Mouse (Mus musculus) layer of hippocampus, postnatal 25 days (tissue): ENCODE measurements around the gene Zfhx2. TPM values are rescaled to one million over a fixed set of nuclear protein-coding genes. Genes with fewer than 3 reads are reported as not detected.
A peak's percentile ranks its signal among the peaks of the same experiment; 100 is the strongest.

ENCODE experiments used
- DNase-seq, 2 experiments: peaks; one replicate each; pipeline ENCODE4 v3.0.0; 2022; ENCODE audit warnings: mixed read lengths in 2 of 2, low spot score in 1 of 2; ENCODE audit errors: extremely low spot score in 1 of 2
- total RNA-seq, 2 experiments: library from RNA; stranded (reverse); gene quantifications; 2 replicates each; pipeline ENCODE4 v1.2.3; 2021

Zfhx2 gene
- total RNA-seq, 2 experiments from 2014 or later = 37.8 to 63.0 TPM

GRCm38 (mm10) chr14:55079214-55079970 is 12.7 kb downstream of the Zfhx2 start:
- DNase-seq = peak in 1 of 2 experiments; percentile 88

- DNase-seq = no peak
Measured at GRCm38 (mm10) chr14:55078366-55078989, 13.6 kb downstream of the Zfhx2 start.

GRCm38 (mm10) chr14:55077481-55078365 is 14.4 kb downstream of the Zfhx2 start:
- no peak for DNase-seq

- no peak for DNase-seq
Measured at GRCm38 (mm10) chr14:55076956-55077355, 15.2 kb downstream of the Zfhx2 start.

- DNase-seq = no peak
Measured at GRCm38 (mm10) chr14:55076224-55076623, 15.9 kb downstream of the Zfhx2 start.

GRCm38 (mm10) chr14:55074416-55074815 is 17.7 kb downstream of the Zfhx2 start:
- no peak for DNase-seq

- no peak for DNase-seq
Measured at GRCm38 (mm10) chr14:55071756-55072155, 20.4 kb downstream of the Zfhx2 start.

- DNase-seq = peak in 1 of 2 experiments; percentile 40
Measured at GRCm38 (mm10) chr14:55066042-55066441, 26.1 kb downstream of the Zfhx2 start.

GRCm38 (mm10) chr14:55065391-55065790 is 26.7 kb downstream of the Zfhx2 start:
- no peak for DNase-seq

- peak in 1 of 2 experiments; percentile 35 for DNase-seq
Measured at GRCm38 (mm10) chr14:55064481-55065370, 27.4 kb downstream of the Zfhx2 start.

- DNase-seq = peak in 1 of 2 experiments; percentile 28
Measured at GRCm38 (mm10) chr14:55063581-55064381, 28.3 kb downstream of the Zfhx2 start.

GRCm38 (mm10) chr14:55063117-55063516 is 29.0 kb downstream of the Zfhx2 start:
- no peak for DNase-seq

GRCm38 (mm10) chr14:55062626-55063025 is 29.5 kb downstream of the Zfhx2 start:
- DNase-seq = peak in 1 of 2 experiments; percentile 35

- peak in 1 of 2 experiments; percentile 8 for DNase-seq
Measured at GRCm38 (mm10) chr14:55061845-55062244, 30.3 kb downstream of the Zfhx2 start.

- peak in 1 of 2 experiments; percentile 14 for DNase-seq
Measured at GRCm38 (mm10) chr14:55059931-55060330, 32.2 kb downstream of the Zfhx2 start.

- no peak for DNase-seq
Measured at GRCm38 (mm10) chr14:55059009-55059408, 33.1 kb downstream of the Zfhx2 start.

GRCm38 (mm10) chr14:55055167-55055834 is 36.8 kb downstream of the Zfhx2 start:
- DNase-seq = peak; percentile 78 to 80

- peak in 1 of 2 experiments; percentile 24 for DNase-seq
Measured at GRCm38 (mm10) chr14:55054191-55054749, 37.9 kb downstream of the Zfhx2 start.
